Mouse (Mus musculus) liver, embryonic 14.5 days (tissue): ENCODE data around the gene Tspan7.

Experiments used
- CTCF ChIP-seq: IDR thresholded peaks from 2 replicates; pipeline ENCODE4 v1.5.1; 2016; ENCODE audit warnings: antibody characterized with exemption, low read depth, control low read depth
- EP300 ChIP-seq: IDR thresholded peaks from 2 replicates; pipeline ENCODE4 v1.6.1; 2016; ENCODE audit warnings: antibody characterized with exemption, low read depth

DNA sequence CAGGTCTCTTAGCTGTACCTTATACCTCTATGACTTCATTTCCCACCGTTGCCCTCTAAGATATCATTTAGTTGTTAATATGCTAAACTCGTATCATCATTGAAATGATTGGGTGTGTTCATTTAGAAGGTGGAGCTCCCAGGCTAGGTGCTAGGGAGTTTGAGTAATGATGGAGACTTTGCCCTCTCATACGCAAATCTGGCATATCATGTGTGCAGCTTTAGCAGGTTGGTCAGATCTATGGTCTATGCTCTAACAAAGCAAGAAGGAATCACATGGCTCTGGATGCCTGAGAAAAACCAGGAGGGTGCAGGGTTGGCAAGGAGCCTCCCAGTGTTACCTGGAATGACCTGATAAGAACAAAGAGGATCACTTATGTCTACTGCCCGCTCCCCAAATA lies 91.4 kb downstream of the Tspan7 start:
- no peak for TF ChIP-seq CTCF
- TF ChIP-seq EP300, result no peak
